ENCODE assay signal across 10 mouse cellular contexts in the genomic region with DNA sequence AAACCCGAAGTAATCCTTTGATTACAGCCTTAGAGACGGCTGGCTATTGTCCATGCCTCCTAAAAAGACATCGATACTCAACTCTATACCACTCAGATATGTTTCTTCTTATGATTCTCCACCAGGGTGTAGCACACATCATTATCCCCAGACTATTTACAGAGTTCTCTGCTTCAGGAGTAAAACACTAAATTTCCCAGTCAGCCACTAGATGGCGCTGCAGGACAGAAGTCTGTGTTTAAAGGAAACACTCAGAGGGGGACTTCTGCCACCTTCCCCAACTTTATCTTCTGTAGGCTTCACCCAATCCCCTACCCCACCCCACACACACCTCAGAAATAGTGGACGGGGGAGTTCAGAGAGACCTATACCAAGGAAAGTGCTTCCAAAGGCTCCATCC. TPM values are rescaled to one million over a fixed set of nuclear protein-coding genes. Genes with fewer than 3 reads are reported as not detected.
DNase-seq lines count a peak whose midpoint lies in the region; ATAC-seq and TF ChIP-seq lines count a peak whose summit lies in the region.
"Had no signal": no experiment of that assay in that cellular context is flagged by ENCODE, and none has a peak within 500 bp of the region (broad histone marks: within the 10 kb centered on the region; RNA-seq: fewer than 3 reads in every experiment).

No protein-coding gene starts in this region.

- H3K27me3 ChIP-seq in heart, embryonic 11.5 days (ENCODE audit: control insufficient read depth, insufficient read depth, low read length): peaks cover 51% of the 10 kb centered on the region
- no peaks in the 10 kb centered on the region for H3K27me3 ChIP-seq in cerebellum, adult 2 months (ENCODE audit: control insufficient read depth, insufficient read depth, low read length)
- peaks cover 13% of the 10 kb centered on the region for H3K27me3 ChIP-seq in hindbrain, embryonic 15.5 days
- peaks cover 41% of the 10 kb centered on the region for H3K27me3 ChIP-seq in midbrain, embryonic 13.5 days
- H3K27me3 ChIP-seq in spleen, adult 2 months (ENCODE audit: control insufficient read depth, insufficient read depth, low read length): no peaks in the 10 kb centered on the region
- H3K27me3 ChIP-seq: Patski had no signal

- ATAC-seq in heart, embryonic 11.5 days (replicated peaks; ENCODE audit: insufficient number of reproducible peaks, low FRiP score, low TSS enrichment): no peak
- peak; percentile 51 for ATAC-seq in frontal cortex, adult (ENCODE audit: low TSS enrichment)
- peak; percentile 19; the same call in 1 of the 2 replicates for ATAC-seq in hindbrain, embryonic 15.5 days (ENCODE audit: low FRiP score, low read depth)
- peak; percentile 25; the same call in 1 of the 2 replicates for ATAC-seq in midbrain, embryonic 13.5 days
- ATAC-seq: Patski had no signal

- WGBS in heart, embryonic 11.5 days (ENCODE audit: insufficient replicate concordance): 21% methylated on average over 5 of the region's 5 CpGs
- 13% methylated on average over 5 of the region's 5 CpGs for WGBS in cerebellum, adult 2 months
- 18% methylated on average over 5 of the region's 5 CpGs for WGBS in hindbrain, embryonic 15.5 days
- whole genome bisulfite sequencing in midbrain, embryonic 13.5 days: 17% methylated on average over 5 of the region's 5 CpGs
- WGBS in spleen, adult 2 months: 18% methylated on average over 5 of the region's 5 CpGs

- no peak overlapping the region for H3K27ac ChIP-seq in heart, embryonic 11.5 days (ENCODE audit: low read depth, low read length)
- H3K27ac ChIP-seq in cerebellum, adult 2 months (ENCODE audit: insufficient read depth, low read length): no peak overlapping the region
- no peak overlapping the region for H3K27ac ChIP-seq in hindbrain, embryonic 15.5 days (replicated peaks)
- H3K27ac ChIP-seq in midbrain, embryonic 13.5 days: no peak overlapping the region
- no peak overlapping the region for H3K27ac ChIP-seq in spleen, adult 2 months (ENCODE audit: insufficient read depth, low read length)
- H3K27ac ChIP-seq: neural tube, embryonic 12.5 days had no signal

- no peaks in the 10 kb centered on the region for H3K9me3 ChIP-seq in heart, embryonic 11.5 days (replicated peaks; ENCODE audit: control insufficient read depth, low read length)
- H3K9me3 ChIP-seq in hindbrain, embryonic 15.5 days: no peaks in the 10 kb centered on the region
- H3K9me3 ChIP-seq in midbrain, embryonic 13.5 days: no peaks in the 10 kb centered on the region
- H3K9me3 ChIP-seq: neural tube, embryonic 12.5 days had no signal

- peaks cover 2% of the 10 kb centered on the region; the same call in 1 of the 2 replicates for H3K4me1 ChIP-seq in heart, embryonic 11.5 days (ENCODE audit: control insufficient read depth, insufficient read depth, low read length)
- H3K4me1 ChIP-seq in cerebellum, adult 2 months (ENCODE audit: control insufficient read depth, insufficient read depth, low read length): peaks cover 16% of the 10 kb centered on the region
- peaks cover 35% of the 10 kb centered on the region for H3K4me1 ChIP-seq in hindbrain, embryonic 15.5 days (replicated peaks)
- H3K4me1 ChIP-seq in midbrain, embryonic 13.5 days (replicated peaks): peaks cover 27% of the 10 kb centered on the region
- H3K4me1 ChIP-seq in spleen, adult 2 months (ENCODE audit: control insufficient read depth, insufficient read depth, insufficient read length): no peaks in the 10 kb centered on the region

- no peak overlapping the region for H3K4me3 ChIP-seq in heart, embryonic 11.5 days (ENCODE audit: low read depth, low read length)
- H3K4me3 ChIP-seq in cerebellum, adult 2 months (replicated peaks; ENCODE audit: insufficient read depth, low read depth, low read length): no peak overlapping the region
- no peak overlapping the region for H3K4me3 ChIP-seq in hindbrain, embryonic 15.5 days
- H3K4me3 ChIP-seq in midbrain, embryonic 13.5 days (replicated peaks): no peak overlapping the region
- H3K4me3 ChIP-seq in spleen, adult 2 months (ENCODE audit: extremely low read depth, insufficient read depth, insufficient read length): no peak overlapping the region
- H3K4me3 ChIP-seq: neural tube, embryonic 12.5 days had no signal

- TF ChIP-seq POLR2A in cerebellum, adult 2 months (IDR thresholded peaks at IDR 0.05; ENCODE audit: borderline replicate concordance, insufficient read depth, low read length): no peak
- TF ChIP-seq POLR2A in spleen, adult 2 months (IDR thresholded peaks at IDR 0.05; ENCODE audit: low read depth, low read length): no peak

- no peak overlapping the region for H3K9ac ChIP-seq in heart, embryonic 11.5 days (ENCODE audit: low read depth, low read length)
- H3K9ac ChIP-seq in hindbrain, embryonic 15.5 days: no peak overlapping the region
- no peak overlapping the region for H3K9ac ChIP-seq in midbrain, embryonic 13.5 days (replicated peaks)
- H3K9ac ChIP-seq: neural tube, embryonic 12.5 days had no signal

- H3K36me3 ChIP-seq in heart, embryonic 11.5 days (ENCODE audit: control insufficient read depth, insufficient read depth, low read length): no peaks in the 10 kb centered on the region
- H3K36me3 ChIP-seq in hindbrain, embryonic 15.5 days: no peaks in the 10 kb centered on the region
- no peaks in the 10 kb centered on the region for H3K36me3 ChIP-seq in midbrain, embryonic 13.5 days
- no peaks in the 10 kb centered on the region for H3K36me3 ChIP-seq in spleen, adult 2 months (ENCODE audit: control insufficient read depth, insufficient read depth, low read length)
- H3K36me3 ChIP-seq: neural tube, embryonic 12.5 days had no signal

- peak; percentile 82 to 95 for DNase-seq in heart, adult 18-20 months
- peak; percentile 68 to 77 for DNase-seq in cerebellum, adult 2 months
- peak; percentile 76 for DNase-seq in left cerebral cortex, adult 11 months (ENCODE audit: low spot score)
- peak; percentile 58 to 74 for DNase-seq in spleen, adult 2 months (ENCODE audit: low read depth in 1 of 2, low spot score in 2 of 2)

- TF ChIP-seq CTCF in cerebellum, adult 2 months (IDR thresholded peaks at IDR 0.05; ENCODE audit: borderline replicate concordance, insufficient read depth, low read depth, low read length): peak; percentile 73
- TF ChIP-seq CTCF in spleen, adult 2 months (IDR thresholded peaks at IDR 0.05; ENCODE audit: extremely low read depth, insufficient read depth, insufficient read length, insufficient replicate concordance): peak; percentile 76; the same call in 1 of the 2 replicates

- no peak overlapping the region for H3K4me2 ChIP-seq in heart, embryonic 11.5 days
- no peak overlapping the region for H3K4me2 ChIP-seq in hindbrain, embryonic 15.5 days
- no peak overlapping the region for H3K4me2 ChIP-seq in midbrain, embryonic 13.5 days (replicated peaks)
- H3K4me2 ChIP-seq: neural tube, embryonic 12.5 days had no signal

RNA-seq across cellular contexts. Expression of a gene that starts 6.8 kb away (rescaled TPM):
- total RNA-seq in heart, adult 18-20 months (2021): 10 to 100 TPM; 17.2 to 28.6 TPM
- 6.3 and 7.2 TPM in 2 replicates for polyA plus RNA-seq in heart, embryonic 11.5 days (2014; fragmentation: Nextera tagmentation; extraction: Ambion mirVana)
- 55.0 and 63.1 TPM in 2 replicates for polyA plus RNA-seq in cerebellum, adult 2 months (2012; rRNA removed)
- polyA plus RNA-seq in hindbrain, embryonic 15.5 days (2015; fragmentation: Nextera tagmentation; extraction: Ambion mirVana): 53.9 and 55.2 TPM in 2 replicates
- polyA plus RNA-seq in midbrain, embryonic 13.5 days (2015; fragmentation: Nextera tagmentation; extraction: Ambion mirVana): 22.1 and 32.0 TPM in 2 replicates
- polyA plus RNA-seq in spleen, adult 2 months (2012; rRNA removed): 10.3 and 13.4 TPM in 2 replicates

RNA-seq across cellular contexts. Expression of a gene that starts 10.7 kb away (rescaled TPM):
- not detected for total RNA-seq in heart, adult 18-20 months (2021)
- not detected in 2 replicates for polyA plus RNA-seq in heart, embryonic 11.5 days (2014; fragmentation: Nextera tagmentation; extraction: Ambion mirVana)
- polyA plus RNA-seq in cerebellum, adult 2 months (2012; rRNA removed): 1.1 and 1.2 TPM in 2 replicates
- polyA plus RNA-seq in hindbrain, embryonic 15.5 days (2015; fragmentation: Nextera tagmentation; extraction: Ambion mirVana): 0.43 and 0.83 TPM in 2 replicates
- 0.11 and 0.14 TPM in 2 replicates for polyA plus RNA-seq in midbrain, embryonic 13.5 days (2015; fragmentation: Nextera tagmentation; extraction: Ambion mirVana)
- not detected in 2 replicates for polyA plus RNA-seq in spleen, adult 2 months (2012; rRNA removed)
- polyA plus RNA-seq: neural tube, embryonic 12.5 days had no signal

RNA-seq across cellular contexts. Expression of a gene that starts 44.9 kb away (rescaled TPM):
- total RNA-seq in heart, adult 18-20 months (2021): 100 to 1,000 TPM; 596 to 645 TPM
- 649 and 675 TPM in 2 replicates for polyA plus RNA-seq in heart, embryonic 11.5 days (2014; fragmentation: Nextera tagmentation; extraction: Ambion mirVana)
- polyA plus RNA-seq in cerebellum, adult 2 months (2012; rRNA removed): 212 and 218 TPM in 2 replicates
- 351 and 416 TPM in 2 replicates for polyA plus RNA-seq in hindbrain, embryonic 15.5 days (2015; fragmentation: Nextera tagmentation; extraction: Ambion mirVana)
- 414 and 419 TPM in 2 replicates for polyA plus RNA-seq in midbrain, embryonic 13.5 days (2015; fragmentation: Nextera tagmentation; extraction: Ambion mirVana)
- polyA plus RNA-seq in spleen, adult 2 months (2012; rRNA removed): 17.8 and 18.0 TPM in 2 replicates

Comparison
In these comparisons a context has a peak if more than half of its experiments do, and no peak if none do; other contexts are left out.
1. RNA of a gene that starts 44.9 kb away (polyA plus RNA-seq): 649 to 675 TPM in heart, embryonic 11.5 days, 414 to 419 TPM in midbrain, embryonic 13.5 days, 351 to 416 TPM in hindbrain, embryonic 15.5 days and 212 to 218 TPM in cerebellum, adult 2 months; 17.8 to 18.0 TPM in spleen, adult 2 months; every median in the first group is over 10 times any median in the second.
2. Peak in every context shown above with its lines, with median percentiles within 50 percentile points of each other: DNase-seq.